Mouse (Mus musculus): ENCODE data around the gene Acadvl. TPM values are rescaled to one million over a fixed set of nuclear protein-coding genes. Genes with fewer than 3 reads are reported as not detected.

Acadvl gene
- polyA plus RNA-seq, 1 experiment from 2014 or later: 94.1 TPM

DNA sequence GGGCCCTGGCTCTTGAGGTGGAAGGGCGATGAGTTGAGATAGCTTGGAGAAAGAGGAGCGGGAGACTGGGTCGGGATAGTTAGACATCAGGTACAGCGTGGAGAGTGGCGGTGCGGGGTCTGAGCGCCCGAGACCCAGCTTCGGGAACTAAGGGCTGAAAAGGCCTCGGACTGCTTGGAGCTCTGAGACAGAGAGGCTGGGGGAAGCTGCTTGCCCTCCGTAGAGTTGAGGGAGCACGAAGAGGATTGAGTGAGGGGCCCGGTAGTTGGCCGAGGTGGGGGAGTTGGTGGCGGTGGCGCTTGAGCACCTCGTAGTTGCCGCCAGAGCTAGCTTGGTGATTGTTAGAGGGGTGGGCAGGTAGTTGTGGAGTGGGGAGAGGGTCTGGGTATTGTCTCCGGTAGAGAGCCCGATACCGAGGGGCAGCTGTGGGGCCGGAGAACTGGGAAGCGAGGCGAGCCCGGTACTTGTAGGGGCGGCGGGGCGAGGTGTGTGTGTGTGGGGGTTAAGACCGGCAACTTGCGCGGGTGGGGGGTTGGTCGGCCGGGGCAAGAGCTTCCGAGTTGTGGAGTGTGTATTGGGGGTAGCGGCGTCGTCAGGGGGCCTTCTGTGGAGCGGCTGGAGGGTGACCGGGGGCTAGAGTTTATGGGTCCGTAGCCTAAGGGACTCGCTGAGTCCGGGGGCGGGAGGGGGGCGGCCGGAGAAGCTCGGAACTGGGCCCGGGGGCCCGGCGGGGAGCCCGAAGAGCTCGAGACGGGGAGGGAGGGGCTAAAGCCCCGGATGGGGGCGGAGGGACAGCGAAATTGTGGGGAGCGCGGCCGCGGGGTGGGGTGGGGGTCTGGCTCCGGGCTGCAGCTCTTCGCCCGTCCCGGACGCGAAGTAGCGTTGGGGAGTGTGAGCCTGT, 18.8 kb downstream of the Acadvl start:
- Histone ChIP-seq H3K9ac (ENCODE audit: low read depth, low read length) (peak overlapping the region; percentile 97), H3K9me3 (replicated peaks; ENCODE audit: control insufficient read depth, low read length) (no peaks in the 10 kb centered on the region), H3K27ac (ENCODE audit: low read depth, low read length) (peak overlapping the region; percentile 99), H3K4me1 (ENCODE audit: control insufficient read depth, insufficient read depth, low read length) (peaks cover 18% of the 10 kb centered on the region), H3K36me3 (ENCODE audit: control insufficient read depth, insufficient read depth, low read length) (peaks cover 24% of the 10 kb centered on the region), H3K4me3 (ENCODE audit: low read depth, low read length) (peak overlapping the region; percentile 88), H3K27me3 (ENCODE audit: control insufficient read depth, insufficient read depth, low read length) (no peaks in the 10 kb centered on the region), H3K4me2 (peak overlapping the region; percentile 59)
- peak; percentile 6; the same call in 1 of the 2 replicates for ATAC-seq (replicated peaks; ENCODE audit: insufficient number of reproducible peaks, low FRiP score, low TSS enrichment)
- WGBS (ENCODE audit: insufficient replicate concordance): 1% methylated on average over 59 of the region's 66 CpGs

DNA sequence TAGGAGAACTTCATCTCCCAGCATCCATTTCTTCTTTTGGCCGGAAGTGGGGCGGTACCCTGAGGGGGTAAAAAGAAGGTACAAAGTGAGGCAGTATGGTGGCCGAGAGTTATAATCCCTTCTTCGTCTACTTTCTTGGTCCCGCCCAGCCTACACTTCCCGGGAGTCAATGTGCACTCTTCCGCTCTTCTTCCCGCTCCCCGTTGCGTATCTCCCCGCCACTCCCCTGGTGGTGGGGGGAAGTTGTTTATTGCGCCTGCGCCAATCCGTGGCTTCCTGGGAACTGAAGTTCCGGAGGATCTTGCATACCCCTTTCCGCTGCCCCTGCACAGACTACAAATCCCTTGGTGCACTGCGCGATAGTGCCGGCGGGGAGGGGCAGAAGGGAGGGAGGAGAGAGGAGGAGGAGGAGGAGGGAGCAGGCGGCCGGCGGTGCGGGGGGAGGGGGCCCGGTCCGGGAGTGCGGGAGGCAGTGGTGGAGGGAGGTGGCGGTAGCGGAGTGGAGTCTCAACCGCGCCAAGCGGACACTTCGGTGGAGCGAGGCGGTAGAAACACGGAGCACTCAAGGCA, 19.7 kb downstream of the Acadvl start, which contains the start of gene Phf23:
Phf23 (plus strand) TSS at position 387 of the 570 bp plus-strand sequence.
- peak within 1 kb of the TSS; percentile 88 for H3K4me3 ChIP-seq (ENCODE audit: low read depth, low read length)
- peaks cover 16% of the 10 kb centered on the region for H3K4me1 ChIP-seq (ENCODE audit: control insufficient read depth, insufficient read depth, low read length)
- H3K36me3 ChIP-seq (ENCODE audit: control insufficient read depth, insufficient read depth, low read length): peaks cover 24% of the 10 kb centered on the region
- peak within 1 kb of the TSS; percentile 59 for H3K4me2 ChIP-seq
- WGBS (ENCODE audit: insufficient replicate concordance): under 1% methylated on average over 36 of the region's 36 CpGs
- H3K27ac ChIP-seq (ENCODE audit: low read depth, low read length): peak within 1 kb of the TSS; percentile 99
- no peaks in the 10 kb centered on the region for H3K9me3 ChIP-seq (replicated peaks; ENCODE audit: control insufficient read depth, low read length)
- peak within 1 kb of the TSS; percentile 97 for H3K9ac ChIP-seq (ENCODE audit: low read depth, low read length)
- peak; percentile 76 for ATAC-seq (replicated peaks; ENCODE audit: insufficient number of reproducible peaks, low FRiP score, low TSS enrichment)
- no peaks in the 10 kb centered on the region for H3K27me3 ChIP-seq (ENCODE audit: control insufficient read depth, insufficient read depth, low read length)

DNA sequence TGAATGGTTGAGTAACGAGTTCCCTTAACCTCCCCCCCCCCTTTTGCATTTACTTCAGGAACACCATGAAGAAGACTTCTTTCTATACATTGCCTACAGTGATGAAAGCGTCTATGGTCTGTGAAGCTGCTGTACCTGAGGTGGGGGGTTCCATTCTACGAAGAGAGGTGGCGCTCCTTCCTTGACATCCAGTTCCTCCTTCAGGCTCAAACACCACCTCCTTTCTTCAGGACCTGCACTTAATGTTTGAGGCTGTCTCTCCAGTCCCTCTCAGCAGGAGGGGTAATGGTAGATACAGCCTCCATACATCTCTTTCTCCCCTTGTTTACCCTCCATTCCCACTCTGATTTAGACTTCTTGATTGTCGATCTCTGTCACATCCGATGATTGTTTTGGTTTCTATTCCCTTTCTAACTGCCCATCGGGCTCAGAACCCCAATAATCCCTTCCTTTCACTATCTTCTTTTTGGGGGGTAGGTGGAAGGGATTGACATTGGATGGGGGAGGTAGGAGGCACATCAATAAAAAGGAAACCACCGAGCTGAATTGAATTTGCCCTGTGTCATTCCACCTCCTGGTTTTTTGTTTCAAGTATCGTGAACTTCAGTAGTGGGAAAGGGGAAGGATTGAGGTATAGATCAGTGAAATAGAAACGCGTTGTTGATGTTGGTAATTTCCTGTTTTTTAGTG, 20.7 kb downstream of the Acadvl start:
- Histone ChIP-seq H3K36me3 (ENCODE audit: control insufficient read depth, insufficient read depth, low read length) (peaks cover 22% of the 10 kb centered on the region), H3K4me1 (ENCODE audit: control insufficient read depth, insufficient read depth, low read length) (peaks cover 13% of the 10 kb centered on the region), H3K27ac (ENCODE audit: low read depth, low read length) (peak overlapping the region; percentile 57; the same call in 1 of the 2 replicates), H3K9ac (ENCODE audit: low read depth, low read length) (no peak overlapping the region), H3K4me3 (ENCODE audit: low read depth, low read length) (no peak overlapping the region), H3K9me3 (replicated peaks; ENCODE audit: control insufficient read depth, low read length) (no peaks in the 10 kb centered on the region), H3K4me2 (peak overlapping the region; percentile 52), H3K27me3 (ENCODE audit: control insufficient read depth, insufficient read depth, low read length) (no peaks in the 10 kb centered on the region)
- WGBS (ENCODE audit: insufficient replicate concordance): 82% methylated on average over 11 of the region's 11 CpGs
- ATAC-seq (replicated peaks; ENCODE audit: insufficient number of reproducible peaks, low FRiP score, low TSS enrichment): no peak

DNA sequence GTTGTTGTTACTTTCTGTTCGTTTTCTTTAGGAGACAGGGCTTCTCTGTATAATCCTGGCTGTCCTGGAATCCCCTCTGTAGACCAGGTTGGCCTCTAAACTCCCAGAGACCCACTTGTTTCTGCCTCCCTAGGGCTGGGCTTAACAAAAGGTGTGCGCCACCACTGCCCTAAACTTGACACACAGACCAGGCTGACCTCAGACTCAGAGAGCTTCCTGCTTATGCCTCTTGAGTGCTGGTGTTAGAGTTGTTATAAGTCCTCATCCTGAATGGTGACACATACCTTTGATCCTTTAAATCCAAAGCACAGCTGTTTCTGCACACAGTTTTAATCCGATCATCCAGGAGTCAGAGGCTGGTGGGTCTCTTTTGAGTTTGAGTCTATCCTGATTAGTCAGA, 22.3 kb downstream of the Acadvl start:
- H3K4me1 ChIP-seq (ENCODE audit: control insufficient read depth, insufficient read depth, low read length): peaks cover 13% of the 10 kb centered on the region
- H3K9ac ChIP-seq (ENCODE audit: low read depth, low read length): peak overlapping the region; percentile 92; the same call in 1 of the 2 replicates
- no peaks in the 10 kb centered on the region for H3K27me3 ChIP-seq (ENCODE audit: control insufficient read depth, insufficient read depth, low read length)
- H3K27ac ChIP-seq (ENCODE audit: low read depth, low read length): no peak overlapping the region
- 86% methylated on average over 3 of the region's 3 CpGs for WGBS (ENCODE audit: insufficient replicate concordance)
- peak overlapping the region; percentile 84 for H3K4me2 ChIP-seq
- no peak for ATAC-seq (replicated peaks; ENCODE audit: insufficient number of reproducible peaks, low FRiP score, low TSS enrichment)
- H3K36me3 ChIP-seq (ENCODE audit: control insufficient read depth, insufficient read depth, low read length): peaks cover 18% of the 10 kb centered on the region
- H3K4me3 ChIP-seq (ENCODE audit: low read depth, low read length): peak overlapping the region; percentile 87
- no peaks in the 10 kb centered on the region for H3K9me3 ChIP-seq (replicated peaks; ENCODE audit: control insufficient read depth, low read length)

DNA sequence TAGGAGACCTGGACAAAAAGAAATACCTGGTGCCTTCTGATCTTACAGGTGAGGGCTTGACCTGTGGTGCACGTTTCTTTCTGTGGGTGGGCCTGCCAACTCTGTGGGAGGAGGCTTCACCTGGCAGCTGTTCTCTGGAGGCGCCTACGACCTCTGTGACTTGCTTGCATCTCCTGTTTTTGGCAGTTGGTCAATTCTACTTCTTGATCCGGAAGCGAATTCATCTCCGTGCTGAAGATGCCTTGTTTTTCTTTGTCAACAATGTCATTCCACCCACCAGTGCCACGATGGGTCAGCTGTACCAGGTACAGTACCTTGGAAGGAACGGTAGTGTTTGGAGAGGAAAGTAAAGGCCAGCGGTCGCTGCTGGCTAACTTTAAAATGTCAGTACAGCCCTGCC, 22.8 kb downstream of the Acadvl start:
- H3K4me3 ChIP-seq (ENCODE audit: low read depth, low read length): peak overlapping the region; percentile 87
- no peak for ATAC-seq (replicated peaks; ENCODE audit: insufficient number of reproducible peaks, low FRiP score, low TSS enrichment)
- H3K4me1 ChIP-seq (ENCODE audit: control insufficient read depth, insufficient read depth, low read length): peaks cover 9% of the 10 kb centered on the region
- 87% methylated on average over 10 of the region's 10 CpGs for WGBS (ENCODE audit: insufficient replicate concordance)
- H3K9ac ChIP-seq (ENCODE audit: low read depth, low read length): peak overlapping the region; percentile 92
- H3K9me3 ChIP-seq (replicated peaks; ENCODE audit: control insufficient read depth, low read length): no peaks in the 10 kb centered on the region
- H3K36me3 ChIP-seq (ENCODE audit: control insufficient read depth, insufficient read depth, low read length): peaks cover 16% of the 10 kb centered on the region
- H3K27me3 ChIP-seq (ENCODE audit: control insufficient read depth, insufficient read depth, low read length): no peaks in the 10 kb centered on the region
- H3K4me2 ChIP-seq: peak overlapping the region; percentile 84
- H3K27ac ChIP-seq (ENCODE audit: low read depth, low read length): no peak overlapping the region

DNA sequence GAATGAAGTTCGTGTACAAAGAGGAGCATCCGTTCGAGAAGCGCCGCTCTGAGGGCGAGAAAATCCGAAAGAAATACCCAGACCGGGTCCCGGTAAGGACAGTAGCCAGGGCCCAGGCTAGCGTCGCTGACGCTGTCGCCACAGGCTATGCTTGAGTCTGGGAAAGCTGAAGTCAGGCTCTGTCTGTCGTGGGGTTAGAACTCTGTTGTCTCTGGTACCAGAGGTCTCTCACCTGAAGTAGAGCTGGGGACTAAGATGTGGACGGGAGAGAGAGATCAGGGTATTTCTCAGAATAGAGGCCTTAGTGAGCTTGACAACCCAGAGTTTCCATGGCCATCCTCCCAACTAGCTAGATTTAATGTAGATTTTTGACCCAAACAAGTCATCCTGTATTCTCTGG, 23.5 kb downstream of the Acadvl start:
- H3K4me1 ChIP-seq (ENCODE audit: control insufficient read depth, insufficient read depth, low read length): peaks cover 8% of the 10 kb centered on the region; the same call in 1 of the 2 replicates
- H3K4me2 ChIP-seq: peak overlapping the region; percentile 84
- peak overlapping the region; percentile 94 for H3K27ac ChIP-seq (ENCODE audit: low read depth, low read length)
- H3K9ac ChIP-seq (ENCODE audit: low read depth, low read length): peak overlapping the region; percentile 92
- under 1% methylated on average over 15 of the region's 15 CpGs for WGBS (ENCODE audit: insufficient replicate concordance)
- H3K9me3 ChIP-seq (replicated peaks; ENCODE audit: control insufficient read depth, low read length): no peaks in the 10 kb centered on the region
- peak overlapping the region; percentile 87 for H3K4me3 ChIP-seq (ENCODE audit: low read depth, low read length)
- no peak for ATAC-seq (replicated peaks; ENCODE audit: insufficient number of reproducible peaks, low FRiP score, low TSS enrichment)
- peaks cover 16% of the 10 kb centered on the region for H3K36me3 ChIP-seq (ENCODE audit: control insufficient read depth, insufficient read depth, low read length)
- no peaks in the 10 kb centered on the region for H3K27me3 ChIP-seq (ENCODE audit: control insufficient read depth, insufficient read depth, low read length)

DNA sequence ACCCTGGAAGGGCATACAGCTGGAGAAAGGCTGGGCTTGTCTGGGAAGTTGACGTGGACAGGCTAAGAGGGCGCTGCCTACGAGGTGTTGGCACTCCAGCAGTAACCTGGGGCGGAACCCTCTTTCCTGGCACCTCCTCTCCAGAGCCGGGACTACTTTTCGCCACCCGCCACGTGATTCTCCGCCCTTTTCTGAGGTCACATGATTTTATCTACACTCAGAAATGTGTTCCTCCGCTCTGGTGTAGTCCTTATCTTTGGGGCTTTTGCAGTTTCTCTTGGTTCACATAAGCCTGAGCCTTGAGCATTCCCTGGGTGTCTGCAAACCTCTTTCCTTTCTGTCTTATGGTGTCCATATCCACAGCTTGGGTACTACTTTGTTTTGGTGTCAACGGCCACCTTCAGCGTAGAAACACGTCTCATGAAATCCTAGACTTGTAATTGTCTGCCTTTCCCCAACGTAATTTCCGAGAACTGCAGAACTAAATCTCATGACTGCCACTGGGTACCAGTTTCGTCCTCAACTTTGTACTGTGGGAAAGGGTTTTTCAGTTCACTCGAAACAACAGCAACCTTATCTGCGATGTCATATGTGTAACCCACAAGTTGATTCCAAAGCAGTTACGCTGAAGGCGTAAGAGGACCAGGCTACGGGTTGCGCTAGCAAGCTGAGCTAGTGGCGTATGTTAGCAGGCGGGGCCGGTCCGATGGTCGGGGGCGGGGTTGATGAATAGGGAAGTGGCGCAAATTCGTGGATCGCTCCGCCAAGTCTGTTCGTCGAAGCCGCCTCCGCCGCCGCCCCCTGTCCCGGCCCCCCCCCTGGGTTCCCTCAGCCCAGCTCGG, 24.1 kb downstream of the Acadvl start, which contains the start of gene Gabarap:
Gabarap (plus strand) TSS at position 294 of the 842 bp plus-strand sequence.
- H3K27me3 ChIP-seq (ENCODE audit: control insufficient read depth, insufficient read depth, low read length): no peaks in the 10 kb centered on the region
- H3K4me2 ChIP-seq: peak within 1 kb of the TSS; percentile 84
- H3K4me1 ChIP-seq (ENCODE audit: control insufficient read depth, insufficient read depth, low read length): peaks cover 8% of the 10 kb centered on the region; the same call in 1 of the 2 replicates
- peak within 1 kb of the TSS; percentile 92 for H3K9ac ChIP-seq (ENCODE audit: low read depth, low read length)
- ATAC-seq (replicated peaks; ENCODE audit: insufficient number of reproducible peaks, low FRiP score, low TSS enrichment): peak; percentile 71
- H3K36me3 ChIP-seq (ENCODE audit: control insufficient read depth, insufficient read depth, low read length): peaks cover 20% of the 10 kb centered on the region
- H3K27ac ChIP-seq (ENCODE audit: low read depth, low read length): peak within 1 kb of the TSS; percentile 94
- no peaks in the 10 kb centered on the region for H3K9me3 ChIP-seq (replicated peaks; ENCODE audit: control insufficient read depth, low read length)
- under 1% methylated on average over 40 of the region's 40 CpGs for WGBS (ENCODE audit: insufficient replicate concordance)
- peak within 1 kb of the TSS; percentile 87 for H3K4me3 ChIP-seq (ENCODE audit: low read depth, low read length)

Data from heart, embryonic 11.5 days (tissue).